Mouse (Mus musculus) left cerebral cortex, postnatal 36 days (tissue): ENCODE data around the gene Atp8b5. TPM values are rescaled to one million over a fixed set of nuclear protein-coding genes. Genes with fewer than 3 reads are reported as not detected.
A peak's percentile ranks its signal among the peaks of the same experiment; 100 is the strongest.

Experiments used
- DNase-seq, 2 experiments: peaks; one replicate each; pipeline ENCODE4 v3.0.0; 2021 to 2022; ENCODE audit warnings: low spot score in 2 of 2, mixed read lengths in 1 of 2
- intact Hi-C: fragments of 180-260 bp; cut with DNase I; formaldehyde crosslinking; loops from one replicate; pipeline ENCODE4 v1.15.1; 2025
- total RNA-seq, 2 experiments: library from RNA; stranded (reverse); gene quantifications; 2 replicates each; pipeline ENCODE4 v1.2.3; 2021

Gene Atp8b5
- total RNA-seq, 2 experiments from 2014 or later: 0.20 TPM; not detected in 1

- no peak for DNase-seq
- intact Hi-C loops: no loop called here
Measured at GRCm38 (mm10) chr4:43400976-43401375, 134.0 kb downstream of the Atp8b5 start.

- DNase-seq: no peak
- intact Hi-C loops: no loop called here
Measured at GRCm38 (mm10) chr4:43401486-43401885, 134.5 kb downstream of the Atp8b5 start.

- intact Hi-C loops: no loop called here
- no peak for DNase-seq
Measured at GRCm38 (mm10) chr4:43402212-43402611, 135.3 kb downstream of the Atp8b5 start.

- intact Hi-C loops: loop anchor here (5.0 kb wide), 1 partner anchor 137 kb away; the partner anchor contains the start of gene Atp8b5
Measured at GRCm38 (mm10) chr4:43404697-43405096, 137.7 kb downstream of the Atp8b5 start.

GRCm38 (mm10) chr4:43406162-43406971 lies 139.4 kb downstream of the Atp8b5 start:
- intact Hi-C loops: loop anchor here (5.0 kb wide), 1 partner anchor 139 kb away; the partner anchor contains the start of gene Atp8b5
- DNase-seq: peak; percentile 64 to 77

More at GRCm38 (mm10) chr4:43404697-43405096, 137.7 kb downstream of the Atp8b5 start:
- no peak for DNase-seq

GRCm38 (mm10) chr4:43407071-43407920 lies 140.3 kb downstream of the Atp8b5 start:
- no peak for DNase-seq
- intact Hi-C loops: loop anchor here (5.0 kb wide), 1 partner anchor 140 kb away; the partner anchor contains the start of gene Atp8b5

GRCm38 (mm10) chr4:43414761-43415160 lies 147.8 kb downstream of the Atp8b5 start:
- intact Hi-C loops: no loop called here
- DNase-seq: no peak

GRCm38 (mm10) chr4:43415221-43416070 lies 148.5 kb downstream of the Atp8b5 start:
- intact Hi-C loops: no loop called here
- DNase-seq: no peak

GRCm38 (mm10) chr4:43416071-43416490 lies 149.1 kb downstream of the Atp8b5 start:
- intact Hi-C loops: no loop called here
- no peak for DNase-seq

GRCm38 (mm10) chr4:43417269-43418062 lies 150.5 kb downstream of the Atp8b5 start:
- intact Hi-C loops: no loop called here
- DNase-seq: no peak

GRCm38 (mm10) chr4:43418450-43418849 lies 151.5 kb downstream of the Atp8b5 start:
- intact Hi-C loops: no loop called here
- no peak for DNase-seq

- no peak for DNase-seq
- intact Hi-C loops: loop anchor here (1.0 kb wide), 1 partner anchor 37 kb away; no protein-coding TSS in a partner anchor
Measured at GRCm38 (mm10) chr4:43418973-43419656, 152.2 kb downstream of the Atp8b5 start.

- intact Hi-C loops: loop anchor here (1.0 to 5.0 kb wide), 3 partner anchors 38 to 373 kb away; partner anchors contain the start of genes Atp8b5 and Fam214b
Measured at GRCm38 (mm10) chr4:43419801-43420281, 152.9 kb downstream of the Atp8b5 start.

GRCm38 (mm10) chr4:43420305-43420704 lies 153.3 kb downstream of the Atp8b5 start:
- peak; percentile 63 to 76 for DNase-seq
- intact Hi-C loops: loop anchor here (1.0 to 5.0 kb wide), 2 partner anchors 153 to 373 kb away; partner anchors contain the start of genes Atp8b5 and Fam214b

More at GRCm38 (mm10) chr4:43419801-43420281, 152.9 kb downstream of the Atp8b5 start:
- no peak for DNase-seq

- no peak for DNase-seq
- intact Hi-C loops: loop anchor here (1.0 to 5.0 kb wide), 2 partner anchors 68 to 374 kb away; partner anchors contain the start of gene Fam214b
Measured at GRCm38 (mm10) chr4:43421632-43422240, 154.8 kb downstream of the Atp8b5 start.
